Mouse (Mus musculus) small intestine, adult 10 weeks (tissue): Measurements from ENCODE around the gene Mid1ip1. TPM values are rescaled to one million over a fixed set of nuclear protein-coding genes. Genes with fewer than 3 reads are reported as not detected.

Source experiments
- polyA plus RNA-seq: library from polyadenylated mRNA; stranded (reverse); fragments of 350-450 nt; fragmentation: Illumina TruSeq; extraction: RNeasy Lipid Tissue Mini Kit (QIAGEN cat#74804); gene quantifications from one replicate; pipeline ENCODE4 v1.2.3, GENCODE M21; 2014; ENCODE audit warnings: low replicate concordance

Gene Mid1ip1
- polyA plus RNA-seq = 8.7 TPM

DNA sequence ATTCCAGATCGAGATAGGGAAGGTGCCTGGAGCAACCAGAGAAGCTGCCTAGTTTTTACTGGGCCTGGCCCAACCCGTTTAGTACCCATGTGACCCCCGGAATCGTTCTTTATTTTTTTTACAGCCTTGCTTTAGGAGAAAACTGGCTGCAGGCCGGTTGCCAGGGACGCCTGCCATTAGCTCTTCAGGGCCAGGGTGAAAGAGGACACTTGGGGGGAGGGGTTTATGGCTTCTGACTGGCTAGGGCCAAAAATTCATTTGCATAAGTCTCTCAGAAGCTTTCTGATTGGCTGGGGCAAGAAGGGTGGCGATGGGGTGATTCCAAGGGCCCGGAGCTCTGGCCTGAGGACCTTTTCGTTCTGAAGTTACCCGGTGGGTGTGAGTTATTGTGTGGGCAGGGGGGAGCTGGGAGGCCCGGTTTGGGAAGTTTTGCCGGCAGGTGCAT lies at the start of gene Mid1ip1:
Gene Mid1ip1 (plus strand): TSS at position 318 of the 445 bp plus-strand sequence.

Other genes starting within 250 kb of the Mid1ip1 start
- gene Tspan7, start 229.9 kb upstream of the Mid1ip1 start, polyA plus RNA-seq = 64.3 TPM